Mouse (Mus musculus) right cerebral cortex, adult 2 months (tissue): ENCODE data around the gene Ctdnep1.
"Not testable (repeated sequence)": the region's sequence is repeated elsewhere in the genome, so short reads cannot be mapped to it uniquely, and the experiment has no call there.

Experiments
- DNase-seq, 2 experiments: peaks; one replicate each; pipeline ENCODE4 v3.0.0; 2021 to 2022; ENCODE audit warnings: low spot score in 2 of 2

The Ctdnep1 gene

GRCm38 (mm10) chr11:70010961-70011360, 30.0 kb downstream of the Ctdnep1 start:
- no peak for DNase-seq

- no peak for DNase-seq
Observed at GRCm38 (mm10) chr11:70012931-70013330, 32.0 kb downstream of the Ctdnep1 start.

- DNase-seq: no peak
Observed at GRCm38 (mm10) chr11:70013408-70013807, 32.5 kb downstream of the Ctdnep1 start.

GRCm38 (mm10) chr11:70014051-70014450, 33.1 kb downstream of the Ctdnep1 start:
- no peak for DNase-seq

- peak; percentile 87 to 89 for DNase-seq
Observed at GRCm38 (mm10) chr11:70014880-70015558, 34.1 kb downstream of the Ctdnep1 start, which contains the start of gene Acadvl. Gene Acadvl, minus strand, starts transcription at chr11:70015411.

- no peak for DNase-seq
Observed at GRCm38 (mm10) chr11:70015677-70016076, 34.7 kb downstream of the Ctdnep1 start.

GRCm38 (mm10) chr11:70016177-70016576, 35.2 kb downstream of the Ctdnep1 start:
- DNase-seq: not testable (repeated sequence)

GRCm38 (mm10) chr11:70016669-70017068, 35.7 kb downstream of the Ctdnep1 start, which contains the start of gene Dlg4:
Gene Dlg4, plus strand, starts transcription at chr11:70016942.
- no peak for DNase-seq

GRCm38 (mm10) chr11:70017199-70017767, 36.3 kb downstream of the Ctdnep1 start:
- no peak for DNase-seq

GRCm38 (mm10) chr11:70018131-70018990, 37.4 kb downstream of the Ctdnep1 start:
- peak in 1 of 2 experiments; percentile 73 for DNase-seq

GRCm38 (mm10) chr11:70019495-70020021, 38.6 kb downstream of the Ctdnep1 start:
- no peak for DNase-seq

- peak in 1 of 2 experiments; percentile 56 for DNase-seq
Observed at GRCm38 (mm10) chr11:70020022-70020631, 39.2 kb downstream of the Ctdnep1 start.

GRCm38 (mm10) chr11:70020731-70021263, 39.8 kb downstream of the Ctdnep1 start:
- peak; percentile 77 to 78 for DNase-seq

- DNase-seq: peak; percentile 95 to 96
Observed at GRCm38 (mm10) chr11:70021264-70022132, 40.5 kb downstream of the Ctdnep1 start.

GRCm38 (mm10) chr11:70023481-70024150, 42.7 kb downstream of the Ctdnep1 start:
- DNase-seq: no peak

- no peak for DNase-seq
Observed at GRCm38 (mm10) chr11:70024151-70024514, 43.2 kb downstream of the Ctdnep1 start.

GRCm38 (mm10) chr11:70026689-70027088, 45.7 kb downstream of the Ctdnep1 start:
- DNase-seq: no peak

GRCm38 (mm10) chr11:70027397-70027796, 46.4 kb downstream of the Ctdnep1 start:
- DNase-seq: peak; percentile 49 to 52

- DNase-seq: no peak
Observed at GRCm38 (mm10) chr11:70028401-70029129, 47.6 kb downstream of the Ctdnep1 start.
